Mouse (Mus musculus) myocyte (in vitro differentiated cells): ENCODE measurements around the gene Golga1. TPM values are rescaled to one million over a fixed set of nuclear protein-coding genes. Genes with fewer than 3 reads are reported as not detected.

ENCODE experiments used
- H3K27me3 ChIP-seq: one replicate; pipeline ENCODE4 v1.6.1; 2011; ENCODE audit not compliant: control insufficient read depth, insufficient read depth, insufficient read length
- H3K36me3 ChIP-seq: one replicate; pipeline ENCODE4 v1.6.1; 2011; ENCODE audit not compliant: control insufficient read depth, insufficient read depth
- H3K4me2 ChIP-seq: one replicate; pipeline ENCODE4 v1.6.1; 2011; ENCODE audit warnings: low read depth, control low read depth
- H3K4me3 ChIP-seq: one replicate; pipeline ENCODE4 v1.5.1; 2011; ENCODE audit warnings: mild to moderate bottlenecking, control low read depth, moderate library complexity
- H3K79me2 ChIP-seq: one replicate; pipeline ENCODE4 v1.6.1; 2011; ENCODE audit not compliant: control insufficient read depth, insufficient read depth
- H3ac ChIP-seq: one replicate; pipeline ENCODE4 v1.6.1; 2011; ENCODE audit not compliant: control insufficient read depth, insufficient read length
- CEBPB ChIP-seq: IDR thresholded peaks from 2 replicates; pipeline ENCODE4 v1.6.1; 2011; ENCODE audit warnings: mild to moderate bottlenecking, moderate library complexity; ENCODE audit not compliant: poor library complexity, insufficient read depth, severe bottlenecking
- E2F4 ChIP-seq: IDR thresholded peaks from one replicate; pipeline ENCODE4 v1.6.1; 2011; ENCODE audit warnings: mild to moderate bottlenecking, control low read depth, moderate library complexity; ENCODE audit not compliant: insufficient read depth
- MAX ChIP-seq: IDR thresholded peaks from one replicate; pipeline ENCODE4 v1.6.1; 2011; ENCODE audit warnings: low read depth, mild to moderate bottlenecking, control low read depth
- MYOD1 ChIP-seq, 3 experiments: IDR thresholded peaks; one replicate each; pipeline ENCODE4 v1.6.1; 2011; ENCODE audit warnings: control low read depth in 2 of 3, low read depth in 2 of 3, mild to moderate bottlenecking in 2 of 3, moderate library complexity in 1 of 3; ENCODE audit not compliant: insufficient read length in 2 of 3, control insufficient read depth in 1 of 3
- MYOG ChIP-seq, 3 experiments: IDR thresholded peaks; one replicate each; pipeline ENCODE4 v1.6.1; 2011; ENCODE audit warnings: control low read depth in 2 of 3, low read depth in 2 of 3, mild to moderate bottlenecking in 2 of 3; ENCODE audit not compliant: insufficient read length in 2 of 3, control insufficient read depth in 1 of 3, insufficient read depth in 1 of 3
- POLR2A ChIP-seq: IDR thresholded peaks from one replicate; pipeline ENCODE4 v1.6.1; 2011; ENCODE audit warnings: low read depth, mild to moderate bottlenecking, control low read depth, moderate library complexity; ENCODE audit not compliant: insufficient read length
- POLR2AphosphoS2 ChIP-seq: IDR thresholded peaks from one replicate; pipeline ENCODE4 v1.6.1; 2011; ENCODE audit warnings: low read depth, control low read depth; ENCODE audit not compliant: insufficient read length
- REST ChIP-seq: IDR thresholded peaks from one replicate; pipeline ENCODE4 v1.6.1; 2011; ENCODE audit warnings: mild to moderate bottlenecking, control low read depth, moderate library complexity; ENCODE audit not compliant: insufficient read depth, insufficient read length
- SRF ChIP-seq: IDR thresholded peaks from one replicate; pipeline ENCODE4 v1.6.1; 2011; ENCODE audit warnings: low read depth; ENCODE audit not compliant: control insufficient read depth, insufficient read length
- TCF12 ChIP-seq: IDR thresholded peaks from one replicate; pipeline ENCODE4 v1.6.1; 2011; ENCODE audit warnings: mild to moderate bottlenecking, control low read depth; ENCODE audit not compliant: poor library complexity, insufficient read depth, severe bottlenecking
- TCF3 ChIP-seq: IDR thresholded peaks from one replicate; pipeline ENCODE4 v1.6.1; 2011; ENCODE audit warnings: low read depth, control low read depth; ENCODE audit not compliant: insufficient read length
- USF1 ChIP-seq: IDR thresholded peaks from one replicate; pipeline ENCODE4 v1.6.1; 2011; ENCODE audit warnings: low read depth, mild to moderate bottlenecking, control low read depth, moderate library complexity
- polyA plus RNA-seq: library from polyadenylated mRNA; unstranded; fragments of >200 nt; fragmentation: generic; extraction: Trizol; gene quantifications from one replicate; pipeline ENCODE4 v1.2.1, GENCODE M21; 2012; ENCODE audit warnings: missing spikeins

Golga1 gene
- polyA plus RNA-seq, 1 experiment, result 5.6 TPM

DNA sequence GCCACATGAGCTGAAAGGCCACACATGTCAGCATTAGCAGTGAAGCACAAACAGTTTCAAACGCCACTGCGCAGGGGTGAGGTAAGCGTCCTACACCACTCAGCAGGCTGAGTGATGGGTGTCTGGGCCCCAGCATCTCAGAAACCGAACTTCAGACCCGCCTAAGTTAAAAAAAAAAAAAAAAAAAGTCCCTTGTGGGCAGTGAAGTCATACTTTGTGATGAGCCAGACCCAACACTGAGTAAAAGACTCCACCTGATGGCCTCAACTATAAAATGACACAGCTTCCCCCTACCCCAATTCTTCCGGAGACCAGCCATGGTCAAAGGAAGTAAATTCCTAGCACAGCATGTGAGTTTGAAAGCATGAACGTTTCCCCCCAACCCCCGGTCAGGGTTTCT, 62.2 kb downstream of the Golga1 start:
- Histone ChIP-seq H3K4me3 (peak overlapping the region; percentile 85), H3K79me2 (peaks cover 53% of the 10 kb centered on the region), H3K4me2 (peak overlapping the region; percentile 89), H3ac (peak overlapping the region; percentile 75), H3K36me3 (peaks cover 37% of the 10 kb centered on the region), H3K27me3 (no peaks in the 10 kb centered on the region)
- no peak for TF ChIP-seq CEBPB
- TF ChIP-seq MYOG (IDR thresholded peaks at IDR 0.05; ENCODE audit: control insufficient read depth in 1 of 3, insufficient read depth in 1 of 3, insufficient read length in 2 of 3, low read depth in 2 of 3), result no peak
- TF ChIP-seq TCF3, result no peak
- TF ChIP-seq SRF, result no peak
- no peak for TF ChIP-seq MYOD1 (IDR thresholded peaks at IDR 0.05; ENCODE audit: control insufficient read depth in 1 of 3, insufficient read length in 2 of 3, low read depth in 2 of 3)
- TF ChIP-seq REST, result no peak
- peak; percentile 13 for TF ChIP-seq POLR2A
- no peak for TF ChIP-seq TCF12
- peak; percentile 38 for TF ChIP-seq POLR2AphosphoS2
- TF ChIP-seq USF1, result no peak
- TF ChIP-seq E2F4, result no peak

DNA sequence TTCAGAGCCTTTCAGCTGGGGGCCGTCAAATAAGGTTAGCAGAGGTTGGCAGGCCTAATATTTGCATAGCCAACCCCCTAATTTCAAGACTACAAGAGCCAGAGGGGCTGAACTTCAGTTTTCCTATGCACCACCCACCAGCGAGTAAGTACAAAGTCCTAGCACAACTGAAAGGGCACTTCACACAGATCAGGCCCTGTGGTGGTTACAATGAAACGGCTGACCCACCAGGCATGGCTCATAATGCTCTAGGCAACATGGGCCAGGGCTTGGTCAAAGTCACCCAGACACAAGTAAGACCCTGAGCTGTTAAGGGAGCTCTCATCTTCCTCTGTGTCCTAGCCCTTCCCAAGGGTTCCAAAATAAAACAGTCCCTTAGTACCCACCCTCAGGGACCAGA, 63.5 kb downstream of the Golga1 start:
- Histone ChIP-seq H3K27me3 (no peaks in the 10 kb centered on the region), H3K4me3 (no peak overlapping the region), H3K4me2 (peak overlapping the region; percentile 89), H3K79me2 (peaks cover 48% of the 10 kb centered on the region), H3K36me3 (peaks cover 37% of the 10 kb centered on the region), H3ac (no peak overlapping the region)
- TF ChIP-seq POLR2A, result no peak
- no peak for TF ChIP-seq TCF12
- no peak for TF ChIP-seq REST
- no peak for TF ChIP-seq MYOD1 (IDR thresholded peaks at IDR 0.05; ENCODE audit: control insufficient read depth in 1 of 3, insufficient read length in 2 of 3, low read depth in 2 of 3)
- no peak for TF ChIP-seq E2F4
- TF ChIP-seq MYOG (IDR thresholded peaks at IDR 0.05; ENCODE audit: control insufficient read depth in 1 of 3, insufficient read depth in 1 of 3, insufficient read length in 2 of 3, low read depth in 2 of 3), result no peak
- TF ChIP-seq USF1, result no peak
- no peak for TF ChIP-seq MAX
- TF ChIP-seq POLR2AphosphoS2, result no peak
- no peak for TF ChIP-seq CEBPB
- TF ChIP-seq SRF, result no peak
- TF ChIP-seq TCF3, result no peak

DNA sequence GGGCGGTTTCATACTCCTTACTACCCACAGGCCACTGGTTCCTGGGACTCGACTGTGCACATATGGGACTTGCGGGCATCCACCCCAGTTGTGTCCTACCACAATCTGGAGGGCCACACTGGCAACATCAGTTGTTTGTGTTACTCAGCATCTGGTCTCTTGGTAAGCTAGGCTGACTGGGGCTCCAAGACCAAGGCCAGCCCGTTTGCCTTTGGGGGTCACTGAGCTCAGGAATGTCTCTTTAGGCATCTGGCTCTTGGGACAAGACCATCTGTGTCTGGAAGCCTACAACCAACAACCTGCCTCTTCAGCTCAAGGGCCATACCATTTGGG, 64.8 kb downstream of the Golga1 start:
- TF ChIP-seq TCF3, result no peak
- TF ChIP-seq CEBPB, result no peak
- TF ChIP-seq SRF, result no peak
- TF ChIP-seq POLR2AphosphoS2, result no peak
- no peak for TF ChIP-seq E2F4
- no peak for TF ChIP-seq MYOD1 (IDR thresholded peaks at IDR 0.05; ENCODE audit: control insufficient read depth in 1 of 3, insufficient read length in 2 of 3, low read depth in 2 of 3)
- TF ChIP-seq REST, result no peak
- TF ChIP-seq POLR2A, result no peak
- no peak for TF ChIP-seq MYOG (IDR thresholded peaks at IDR 0.05; ENCODE audit: control insufficient read depth in 1 of 3, insufficient read depth in 1 of 3, insufficient read length in 2 of 3, low read depth in 2 of 3)
- no peak for TF ChIP-seq TCF12
- Histone ChIP-seq H3ac (no peak overlapping the region), H3K36me3 (peaks cover 37% of the 10 kb centered on the region), H3K27me3 (no peaks in the 10 kb centered on the region), H3K4me3 (no peak overlapping the region), H3K4me2 (no peak overlapping the region), H3K79me2 (peaks cover 35% of the 10 kb centered on the region)

DNA sequence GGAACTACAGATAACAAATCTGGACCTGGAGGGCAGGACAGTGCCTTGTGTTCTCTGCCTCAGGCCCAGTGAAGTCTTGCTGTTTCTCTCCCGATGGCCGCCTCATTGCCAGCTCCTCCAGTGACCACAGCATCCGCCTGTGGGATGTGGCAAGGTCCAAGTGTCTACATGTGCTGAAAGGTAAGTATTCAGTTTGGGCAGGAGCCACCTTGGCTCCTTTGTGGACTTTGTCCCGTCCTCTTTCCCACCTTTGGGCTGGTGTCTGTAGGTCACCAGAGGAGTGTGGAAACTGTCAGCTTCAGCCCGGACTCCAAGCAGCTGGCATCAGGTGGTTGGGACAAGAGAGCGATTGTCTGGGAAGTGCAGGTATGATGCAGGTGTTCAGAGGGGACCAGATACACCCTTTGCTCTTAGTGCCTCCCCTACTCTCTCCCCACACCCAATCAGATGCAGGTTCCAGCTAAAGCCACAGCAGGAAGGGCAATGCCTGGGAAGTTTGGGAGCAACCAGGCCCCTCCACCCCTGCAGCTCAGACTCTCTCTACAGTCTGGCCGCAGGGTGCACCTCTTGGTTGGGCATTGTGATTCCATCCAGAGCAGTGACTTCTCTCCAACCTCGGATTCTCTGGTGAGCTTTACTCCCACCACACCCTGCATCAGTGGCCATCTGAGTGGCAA, 65.3 kb downstream of the Golga1 start:
- H3K79me2 ChIP-seq, result peaks cover 30% of the 10 kb centered on the region
- H3ac ChIP-seq, result no peak overlapping the region
- TF ChIP-seq TCF12 (no peak), MAX (no peak), MYOD1 (IDR thresholded peaks at IDR 0.05; ENCODE audit: control insufficient read depth in 1 of 3, insufficient read length in 2 of 3, low read depth in 2 of 3) (no peak), USF1 (no peak), E2F4 (no peak), MYOG (IDR thresholded peaks at IDR 0.05; ENCODE audit: control insufficient read depth in 1 of 3, insufficient read depth in 1 of 3, insufficient read length in 2 of 3, low read depth in 2 of 3) (no peak), POLR2AphosphoS2 (peak; percentile 67), TCF3 (no peak), SRF (no peak), POLR2A (peak; percentile 16), CEBPB (no peak), REST (no peak)
- peaks cover 37% of the 10 kb centered on the region for H3K36me3 ChIP-seq
- H3K4me2 ChIP-seq, result no peak overlapping the region
- H3K4me3 ChIP-seq, result no peak overlapping the region
- H3K27me3 ChIP-seq, result no peaks in the 10 kb centered on the region
